Mouse (Mus musculus): ENCODE data around the gene Prdx5.

DNA sequence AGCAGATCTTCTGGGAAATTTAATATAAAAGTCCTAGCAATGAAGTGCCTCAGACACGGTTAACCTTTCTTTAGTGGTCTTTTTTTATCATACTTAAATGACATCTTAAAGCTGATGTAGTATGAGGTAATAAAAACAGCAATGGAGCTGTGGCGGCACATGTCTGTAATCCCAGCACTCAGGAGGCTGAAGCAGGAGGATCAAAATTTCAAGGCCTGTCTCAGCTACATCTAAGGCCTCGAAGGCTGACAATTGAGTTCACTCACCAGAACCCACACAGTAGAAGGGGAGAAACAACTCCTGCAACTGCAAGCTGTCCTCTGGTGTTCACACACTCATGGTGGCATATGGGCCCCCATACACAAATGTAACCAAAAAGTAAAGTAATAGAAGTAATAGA is 49.9 kb downstream of the Prdx5 start:
- TF ChIP-seq CTCF (conservative IDR thresholded peaks at IDR 0.05 in 1 of 2, IDR thresholded peaks at IDR 0.05 in 1 of 2; ENCODE audit: low read depth in 2 of 2, low read length in 2 of 2) = no peak
- no peak for TF ChIP-seq POLR2AphosphoS2 (IDR thresholded peaks at IDR 0.05; ENCODE audit: low read depth, low read length)
- no peak for TF ChIP-seq MAFK (IDR thresholded peaks at IDR 0.05; ENCODE audit: insufficient replicate concordance, low read length)
- TF ChIP-seq EP300 (IDR thresholded peaks at IDR 0.05; ENCODE audit: low read length) = no peak
- no peak for TF ChIP-seq ZNF384 (IDR thresholded peaks at IDR 0.05; ENCODE audit: low read depth, low read length)
- TF ChIP-seq MXI1 (IDR thresholded peaks at IDR 0.05; ENCODE audit: low read depth, low read length) = no peak
